Comparison of ENCODE assay signal across 8 mouse cellular contexts in genomic region chr3:138066348-138066856, GRCm38 (mm10). TPM values are rescaled to one million over a fixed set of nuclear protein-coding genes. Genes with fewer than 3 reads are reported as not detected.
A peak's percentile ranks its signal among the peaks of the same experiment; 100 is the strongest.
DNase-seq lines count a peak whose midpoint lies in the region; ATAC-seq and TF ChIP-seq lines count a peak whose summit lies in the region.

No protein-coding gene starts in this region.

- peak; percentile 36 to 47 for DNase-seq in cerebellum, postnatal 25 days
- DNase-seq in brain, adult 2 months (ENCODE audit: low read depth, low spot score) = peak; percentile 78
- DNase-seq in limb, embryonic 14.5 days (ENCODE audit: low spot score) = peak; percentile 33
- DNase-seq in testis, postnatal 14 days (ENCODE audit: low spot score) = no peak
- no peak for DNase-seq in embryo, embryonic 10.5 days (ENCODE audit: low spot score)
- DNase-seq in adrenal gland, adult 18-20 months (ENCODE audit: low spot score in 2 of 2) = no peak

- peak overlapping the region; percentile 87 for H3K9ac ChIP-seq in heart, embryonic 14.5 days (ENCODE audit: low read length)
- no peak overlapping the region for H3K9ac ChIP-seq in limb, embryonic 14.5 days (ENCODE audit: low read depth, low read length, severe bottlenecking)

- peaks cover 28 to 50% of the 10 kb centered on the region in 2 experiments for H3K4me1 ChIP-seq in heart, embryonic 14.5 days (ENCODE audit: control insufficient read depth in 2 of 2, insufficient read depth in 2 of 2, low read length in 2 of 2)
- peaks cover 14% of the 10 kb centered on the region for H3K4me1 ChIP-seq in limb, embryonic 14.5 days (ENCODE audit: control insufficient read depth, insufficient read depth, low read length)

- peak overlapping the region; percentile 0 to 97; a peak in 3 of 4 replicates for H3K27ac ChIP-seq in heart, embryonic 14.5 days (replicated peaks in 1 of 2; ENCODE audit: control insufficient read depth in 1 of 2, insufficient read depth in 1 of 2, low read depth in 2 of 2, low read length in 2 of 2)
- no peak overlapping the region for H3K27ac ChIP-seq in limb, embryonic 14.5 days (replicated peaks; ENCODE audit: low read depth, low read length)

- ATAC-seq in cerebellum, adult (ENCODE audit: insufficient number of reproducible peaks, low FRiP score, low TSS enrichment) = no peak
- ATAC-seq in heart, embryonic 14.5 days (ENCODE audit: insufficient number of reproducible peaks, insufficient read depth, low FRiP score, low read depth) = no peak
- peak; percentile 53 for ATAC-seq in limb, embryonic 14.5 days (ENCODE audit: low FRiP score, low read depth)

- TF ChIP-seq POLR2A in limb, embryonic 14.5 days (IDR thresholded peaks at IDR 0.05; ENCODE audit: borderline replicate concordance, extremely low read depth, insufficient read depth, insufficient read length) = no peak

- no peaks in the 10 kb centered on the region for H3K27me3 ChIP-seq in heart, embryonic 14.5 days (ENCODE audit: control insufficient read depth, insufficient read depth, low read length)
- H3K27me3 ChIP-seq in limb, embryonic 14.5 days (ENCODE audit: control insufficient read depth, insufficient read depth, low read length) = no peaks in the 10 kb centered on the region

- H3K4me3 ChIP-seq in heart, embryonic 14.5 days (ENCODE audit: control insufficient read depth in 1 of 2, insufficient read depth in 1 of 2, low read depth in 1 of 2, low read length in 2 of 2) = peak overlapping the region; percentile 40 to 50
- H3K4me3 ChIP-seq in limb, embryonic 14.5 days (replicated peaks; ENCODE audit: low read length) = no peak overlapping the region

- H3K36me3 ChIP-seq in heart, embryonic 14.5 days (ENCODE audit: control insufficient read depth, insufficient read depth, low read length) = no peaks in the 10 kb centered on the region
- no peaks in the 10 kb centered on the region for H3K36me3 ChIP-seq in limb, embryonic 14.5 days (ENCODE audit: control insufficient read depth, insufficient read depth, low read length)

- peak overlapping the region; percentile 80 for H3K4me2 ChIP-seq in heart, embryonic 14.5 days (ENCODE audit: low read length)
- H3K4me2 ChIP-seq in limb, embryonic 14.5 days (replicated peaks; ENCODE audit: low read depth, low read length, severe bottlenecking) = 0 out of 2 replicates have a peak overlapping the region, but pooled peaks have one; percentile 14

- WGBS in heart, embryonic 14.5 days = 59% methylated on average over 20 of the region's 20 CpGs
- 80% methylated on average over 20 of the region's 20 CpGs for WGBS in limb, embryonic 14.5 days

- no peaks in the 10 kb centered on the region for H3K9me3 ChIP-seq in heart, embryonic 14.5 days (ENCODE audit: control insufficient read depth, low read length)
- no peaks in the 10 kb centered on the region for H3K9me3 ChIP-seq in limb, embryonic 14.5 days (ENCODE audit: control insufficient read depth, low read length)

RNA-seq across cellular contexts. Expression of gene Gm5105, which starts 0.8 kb away (rescaled TPM):
- 0.57 and 0.89 TPM in 2 replicates for polyA plus RNA-seq in heart, embryonic 14.5 days (2014; fragmentation: Nextera tagmentation; extraction: Ambion mirVana)
- polyA plus RNA-seq in limb, embryonic 14.5 days (2012; rRNA removed) = 0.20 and 0.21 TPM in 2 replicates
- polyA plus RNA-seq in limb, embryonic 14.5 days (2014; fragmentation: Nextera tagmentation; extraction: Ambion mirVana) = 0.15 and 0.19 TPM in 2 replicates
- total RNA-seq in adrenal gland, adult 18-20 months (2021) = not detected

RNA-seq across cellular contexts. Expression of gene 1110002E22Rik, which starts 1.6 kb away (rescaled TPM):
- polyA plus RNA-seq in heart, embryonic 14.5 days (2014; fragmentation: Nextera tagmentation; extraction: Ambion mirVana) = 16.5 and 18.7 TPM in 2 replicates
- 3.2 TPM in 2 replicates for polyA plus RNA-seq in limb, embryonic 14.5 days (2012; rRNA removed)
- polyA plus RNA-seq in limb, embryonic 14.5 days (2014; fragmentation: Nextera tagmentation; extraction: Ambion mirVana) = 2.8 and 4.0 TPM in 2 replicates
- total RNA-seq in adrenal gland, adult 18-20 months (2021) = under 1 TPM; 0.07 to 0.10 TPM

Comparison
In these comparisons a context has a peak if more than half of its experiments do, and no peak if none do; other contexts are left out.
1. DNase-seq: peak in cerebellum, postnatal 25 days (2 of 2), brain, adult 2 months (single experiment) and limb, embryonic 14.5 days (single experiment); none in testis, postnatal 14 days (single experiment), embryo, embryonic 10.5 days (single experiment) and adrenal gland, adult 18-20 months (0 of 2).